ENCODE assay signal across 25 mouse cellular contexts in genomic region chr1:161046972-161047371, GRCm38 (mm10). TPM values are rescaled to one million over a fixed set of nuclear protein-coding genes. Genes with fewer than 3 reads are reported as not detected.
A peak's percentile ranks its signal among the peaks of the same experiment; 100 is the strongest.
DNase-seq lines count a peak whose midpoint lies in the region; ATAC-seq and TF ChIP-seq lines count a peak whose summit lies in the region.
"Had no signal": no experiment of that assay in that cellular context is flagged by ENCODE, and none has a peak within 500 bp of the region (broad histone marks: within the 10 kb centered on the region; RNA-seq: fewer than 3 reads in every experiment).

No protein-coding gene starts in this region.

- intact Hi-C loops in heart, postnatal 25 days (cut with DNase I): no loop called here

- H3K4me1 ChIP-seq in heart, embryonic 14.5 days (ENCODE audit: control insufficient read depth in 2 of 2, insufficient read depth in 2 of 2, low read length in 2 of 2): no peaks in the 10 kb centered on the region
- H3K4me1 ChIP-seq in heart, postnatal 0 days (ENCODE audit: control insufficient read depth, insufficient read depth): no peaks in the 10 kb centered on the region
- no peaks in the 10 kb centered on the region for H3K4me1 ChIP-seq in heart, embryonic 10.5 days
- H3K4me1 ChIP-seq: embryonic facial prominence, embryonic 10.5 days; embryonic facial prominence, embryonic 13.5 days; forebrain, embryonic 12.5 days; forebrain, embryonic 15.5 days; heart, embryonic 13.5 days; hindbrain, embryonic 12.5 days; hindbrain, embryonic 15.5 days had no signal

- no peak overlapping the region for H3K4me2 ChIP-seq in heart, embryonic 14.5 days (ENCODE audit: low read length)
- no peak overlapping the region for H3K4me2 ChIP-seq in heart, postnatal 0 days (ENCODE audit: low read depth, low read length)
- H3K4me2 ChIP-seq: embryonic facial prominence, embryonic 13.5 days; forebrain, embryonic 12.5 days; forebrain, embryonic 15.5 days; heart, embryonic 13.5 days; hindbrain, embryonic 12.5 days; hindbrain, embryonic 15.5 days had no signal

- H3K9me3 ChIP-seq in heart, embryonic 14.5 days (ENCODE audit: control insufficient read depth, low read length): no peaks in the 10 kb centered on the region
- H3K9me3 ChIP-seq in heart, postnatal 0 days (replicated peaks; ENCODE audit: control insufficient read depth, low read length): no peaks in the 10 kb centered on the region
- no peaks in the 10 kb centered on the region for H3K9me3 ChIP-seq in heart, embryonic 10.5 days
- H3K9me3 ChIP-seq: embryonic facial prominence, embryonic 10.5 days; embryonic facial prominence, embryonic 13.5 days; forebrain, embryonic 12.5 days; forebrain, embryonic 15.5 days; heart, embryonic 13.5 days; hindbrain, embryonic 12.5 days; hindbrain, embryonic 15.5 days had no signal

- H3K36me3 ChIP-seq in heart, embryonic 14.5 days (ENCODE audit: control insufficient read depth, insufficient read depth, low read length): peaks cover 70% of the 10 kb centered on the region
- H3K36me3 ChIP-seq in heart, postnatal 0 days (replicated peaks; ENCODE audit: control insufficient read depth, insufficient read depth, low read length): peaks cover 32% of the 10 kb centered on the region
- H3K36me3 ChIP-seq in heart, embryonic 10.5 days: peaks cover 54% of the 10 kb centered on the region

- no peak; the same call in 1 of the 2 replicates for ATAC-seq in heart, embryonic 14.5 days (ENCODE audit: insufficient number of reproducible peaks, insufficient read depth, low FRiP score, low read depth)
- peak; percentile 57; the same call in 1 of the 2 replicates for ATAC-seq in heart, postnatal 0 days (ENCODE audit: insufficient read depth, low read depth)
- ATAC-seq: activated CD4-positive, CD25-positive, alpha-beta regulatory T cell, adult 4 months; forebrain, embryonic 15.5 days; intestine, postnatal 0 days had no signal

- H3K9ac ChIP-seq in heart, embryonic 14.5 days (ENCODE audit: low read length): no peak overlapping the region
- no peak overlapping the region for H3K9ac ChIP-seq in heart, postnatal 0 days (replicated peaks; ENCODE audit: low read depth, low read length)
- H3K9ac ChIP-seq: embryonic facial prominence, embryonic 13.5 days; forebrain, embryonic 12.5 days; forebrain, embryonic 15.5 days; heart, embryonic 13.5 days; hindbrain, embryonic 12.5 days; hindbrain, embryonic 15.5 days had no signal

- H3K27me3 ChIP-seq in heart, embryonic 14.5 days (ENCODE audit: control insufficient read depth, insufficient read depth, low read length): no peaks in the 10 kb centered on the region
- no peaks in the 10 kb centered on the region for H3K27me3 ChIP-seq in heart, postnatal 0 days (ENCODE audit: control insufficient read depth, insufficient read depth, low read length)
- no peaks in the 10 kb centered on the region for H3K27me3 ChIP-seq in heart, embryonic 10.5 days (ENCODE audit: insufficient read depth, poor library complexity, severe bottlenecking)
- H3K27me3 ChIP-seq: embryonic facial prominence, embryonic 13.5 days; forebrain, embryonic 12.5 days; forebrain, embryonic 15.5 days; heart, embryonic 13.5 days; hindbrain, embryonic 12.5 days; hindbrain, embryonic 15.5 days had no signal

- no peak for TF ChIP-seq EP300 in heart, postnatal 0 days (IDR thresholded peaks at IDR 0.05; ENCODE audit: low read depth)

- peak; percentile 82 for DNase-seq in heart, adult 11 months
- no peak for DNase-seq in heart, postnatal 4 days
- DNase-seq in heart, postnatal 25 days (ENCODE audit: low spot score): no peak
- DNase-seq in heart, postnatal 0 days (ENCODE audit: low spot score): peak; percentile 18
- DNase-seq in heart, embryonic 10.5 days (ENCODE audit: low spot score): no peak
- DNase-seq: adrenal gland, adult 8-10 months; adrenal gland, postnatal 25 days; cerebellum, adult 11-12 months; cerebellum, adult 8-10 months; cerebellum, postnatal 10 days; cerebellum, postnatal 36 days; embryo, embryonic 11 days; gastrocnemius, postnatal 25 days; kidney, adult 2 months had no signal

- no peak overlapping the region for H3K4me3 ChIP-seq in heart, embryonic 14.5 days (ENCODE audit: control insufficient read depth in 1 of 2, insufficient read depth in 1 of 2, low read depth in 1 of 2, low read length in 2 of 2)
- H3K4me3 ChIP-seq in heart, postnatal 0 days (ENCODE audit: low read depth, low read length): no peak overlapping the region
- no peak overlapping the region for H3K4me3 ChIP-seq in heart, embryonic 10.5 days
- H3K4me3 ChIP-seq: embryonic facial prominence, embryonic 10.5 days; embryonic facial prominence, embryonic 13.5 days; erythroblast, embryonic 14.5 days; forebrain, embryonic 12.5 days; forebrain, embryonic 15.5 days; heart, embryonic 13.5 days; hindbrain, embryonic 12.5 days; hindbrain, embryonic 15.5 days had no signal

- WGBS in heart, embryonic 14.5 days: 65% methylated on average over 3 of the region's 3 CpGs
- 57% methylated on average over 3 of the region's 3 CpGs for WGBS in heart, postnatal 0 days
- WGBS in heart, embryonic 10.5 days: 68% methylated on average over 3 of the region's 3 CpGs

- TF ChIP-seq CTCF in heart, postnatal 0 days (IDR thresholded peaks at IDR 0.05; ENCODE audit: low read depth): no peak

- peak overlapping the region; percentile 33 to 64; a peak in 2 of 4 replicates for H3K27ac ChIP-seq in heart, embryonic 14.5 days (replicated peaks in 1 of 2; ENCODE audit: control insufficient read depth in 1 of 2, insufficient read depth in 1 of 2, low read depth in 2 of 2, low read length in 2 of 2)
- H3K27ac ChIP-seq in heart, postnatal 0 days (ENCODE audit: low read depth): peak overlapping the region; percentile 33; the same call in 1 of the 2 replicates
- H3K27ac ChIP-seq in heart, embryonic 10.5 days: no peak overlapping the region
- H3K27ac ChIP-seq: embryonic facial prominence, embryonic 10.5 days; embryonic facial prominence, embryonic 13.5 days; forebrain, embryonic 12.5 days; forebrain, embryonic 15.5 days; heart, embryonic 13.5 days; hindbrain, embryonic 12.5 days; hindbrain, embryonic 15.5 days had no signal

RNA-seq across cellular contexts. Expression of gene Zbtb37, which starts 12.3 kb away (rescaled TPM):
- 10 to 100 TPM; 17.2 to 18.3 TPM for total RNA-seq in heart, postnatal 4 days (2021)
- polyA plus RNA-seq in heart, embryonic 14.5 days (2014; fragmentation: Nextera tagmentation; extraction: Ambion mirVana): 9.4 and 9.7 TPM in 2 replicates
- total RNA-seq in heart, postnatal 25 days (2021): 10 to 100 TPM; 10.3 to 12.0 TPM
- 3.1 and 5.6 TPM in 2 replicates for total RNA-seq in heart, postnatal 0 days (2014; rRNA removed; ENCODE audit: low replicate concordance)
- polyA plus RNA-seq in heart, postnatal 0 days (2015; fragmentation: Nextera tagmentation; extraction: Ambion mirVana): 4.5 and 5.0 TPM in 2 replicates
- 6.9 and 8.7 TPM in 2 replicates for polyA plus RNA-seq in heart, embryonic 10.5 days (2016; fragmentation: Nextera tagmentation; extraction: Ambion mirVana)
- polyA plus RNA-seq: erythroblast, embryonic 14.5 days had no signal

RNA-seq across cellular contexts. Expression of gene Dars2, which starts 23.5 kb away (rescaled TPM):
- total RNA-seq in heart, postnatal 4 days (2021): 10 to 100 TPM; 18.4 to 20.1 TPM
- polyA plus RNA-seq in heart, embryonic 14.5 days (2014; fragmentation: Nextera tagmentation; extraction: Ambion mirVana): 27.4 and 34.0 TPM in 2 replicates
- 10 to 100 TPM; 22.1 to 22.3 TPM for total RNA-seq in heart, postnatal 25 days (2021)
- 16.3 and 18.6 TPM in 2 replicates for total RNA-seq in heart, postnatal 0 days (2014; rRNA removed; ENCODE audit: low replicate concordance)
- polyA plus RNA-seq in heart, postnatal 0 days (2015; fragmentation: Nextera tagmentation; extraction: Ambion mirVana): 17.4 and 19.8 TPM in 2 replicates
- polyA plus RNA-seq in heart, embryonic 10.5 days (2016; fragmentation: Nextera tagmentation; extraction: Ambion mirVana): 47.8 and 57.3 TPM in 2 replicates

RNA-seq across cellular contexts. Expression of gene Cenpl, which starts 23.5 kb away (rescaled TPM):
- total RNA-seq in heart, postnatal 4 days (2021): 10 to 100 TPM in 1 of 2 experiments, 1 to 10 TPM in 1; 8.2 to 10.0 TPM
- 16.6 and 19.0 TPM in 2 replicates for polyA plus RNA-seq in heart, embryonic 14.5 days (2014; fragmentation: Nextera tagmentation; extraction: Ambion mirVana)
- 1 to 10 TPM in 1 of 2 experiments, under 1 TPM in 1; 0.94 to 1.1 TPM for total RNA-seq in heart, postnatal 25 days (2021)
- total RNA-seq in heart, postnatal 0 days (2014; rRNA removed; ENCODE audit: low replicate concordance): 0.69 and 5.3 TPM in 2 replicates
- 6.9 and 7.3 TPM in 2 replicates for polyA plus RNA-seq in heart, postnatal 0 days (2015; fragmentation: Nextera tagmentation; extraction: Ambion mirVana)
- 21.6 and 25.5 TPM in 2 replicates for polyA plus RNA-seq in heart, embryonic 10.5 days (2016; fragmentation: Nextera tagmentation; extraction: Ambion mirVana)

Comparison
In these comparisons a context has a peak if more than half of its experiments do, and no peak if none do; other contexts are left out.
1. DNase-seq: peak in heart, adult 11 months (single experiment) and heart, postnatal 0 days (single experiment); none in heart, postnatal 4 days (single experiment), heart, postnatal 25 days (single experiment) and heart, embryonic 10.5 days (single experiment).